Mouse (Mus musculus) small intestine, adult 10 weeks (tissue): ENCODE data around the gene Tbce. TPM values are rescaled to one million over a fixed set of nuclear protein-coding genes. Genes with fewer than 3 reads are reported as not detected.

Source experiments
- polyA plus RNA-seq: library from polyadenylated mRNA; stranded (reverse); fragments of 350-450 nt; fragmentation: Illumina TruSeq; extraction: RNeasy Lipid Tissue Mini Kit (QIAGEN cat#74804); gene quantifications from one replicate; pipeline ENCODE4 v1.2.3, GENCODE M21; 2014; ENCODE audit warnings: low replicate concordance

Tbce gene
- polyA plus RNA-seq, result 131 TPM

GRCm38 (mm10) chr13:14039292-14039965, at the start of gene Tbce:
Tbce (minus strand) TSS chr13:14039638.

GRCm38 (mm10) chr13:14063013-14063941, 23.8 kb upstream of the Tbce start, which contains the start of the genes Arid4b and Ggps1:
Arid4b (plus strand) TSS chr13:14063232.
Ggps1 (minus strand) TSS chr13:14063488.

GRCm38 (mm10) chr13:13953874-13954832, 85.3 kb downstream of the Tbce start, which contains the start of gene B3galnt2:
B3galnt2 (plus strand) TSS chr13:13954469.

Other genes starting within 250 kb of the Tbce start
- gene B3galnt2, start 85.2 kb downstream of the Tbce start, polyA plus RNA-seq, result 35.8 TPM
- gene Arid4b, start 23.6 kb upstream of the Tbce start, polyA plus RNA-seq, result 61.6 TPM
- 63.4 TPM for gene Ggps1, start 23.9 kb upstream of the Tbce start, polyA plus RNA-seq